ENCODE assay signal across 13 mouse cellular contexts in genomic region chr12:75615556-75615955, GRCm38 (mm10). TPM values are rescaled to one million over a fixed set of nuclear protein-coding genes. Genes with fewer than 3 reads are reported as not detected.
DNase-seq lines count a peak whose midpoint lies in the region; ATAC-seq lines count a peak whose summit lies in the region.
"Had no signal": no experiment of that assay in that cellular context is flagged by ENCODE, and none has a peak within 500 bp of the region (broad histone marks: within the 10 kb centered on the region; RNA-seq: fewer than 3 reads in every experiment).

No protein-coding gene starts in this region.

- H3K4me3 ChIP-seq in heart, embryonic 13.5 days = no peak overlapping the region
- no peak overlapping the region for H3K4me3 ChIP-seq in liver, embryonic 12.5 days
- H3K4me3 ChIP-seq in limb, embryonic 12.5 days (replicated peaks) = no peak overlapping the region
- no peak overlapping the region for H3K4me3 ChIP-seq in midbrain, embryonic 11.5 days (ENCODE audit: low read depth, low read length)

- WGBS in heart, embryonic 13.5 days = 56% methylated on average over 3 of the region's 3 CpGs
- 56% methylated on average over 3 of the region's 3 CpGs for WGBS in liver, embryonic 12.5 days (ENCODE audit: insufficient replicate concordance)
- WGBS in limb, embryonic 12.5 days = 62% methylated on average over 3 of the region's 3 CpGs
- 55% methylated on average over 3 of the region's 3 CpGs for WGBS in midbrain, embryonic 11.5 days

- DNase-seq in cerebellum, postnatal 14 days = peak; percentile 34 to 56
- no peak for DNase-seq in cerebellum, adult 9-10 months
- no peak for DNase-seq in heart, adult 18-20 months
- no peak for DNase-seq in liver
- no peak for DNase-seq in midbrain, embryonic 11.5 days (ENCODE audit: low spot score, missing footprints)
- DNase-seq: cerebellum, adult 11 months; gastrocnemius, postnatal 14 days; spleen, adult 18-20 months; thymus, adult 2 months had no signal

- no peak for ATAC-seq in heart, embryonic 13.5 days (ENCODE audit: extremely low read depth, insufficient number of reproducible peaks, low FRiP score, low TSS enrichment)
- no peak for ATAC-seq in liver, embryonic 12.5 days
- no peak for ATAC-seq in limb, embryonic 12.5 days (ENCODE audit: insufficient number of reproducible peaks, insufficient read depth, low FRiP score, low TSS enrichment, low read depth)
- ATAC-seq in midbrain, embryonic 11.5 days (ENCODE audit: low FRiP score) = no peak

- H3K27ac ChIP-seq in heart, embryonic 13.5 days (replicated peaks) = no peak overlapping the region
- no peak overlapping the region for H3K27ac ChIP-seq in liver, embryonic 12.5 days
- no peak overlapping the region for H3K27ac ChIP-seq in limb, embryonic 12.5 days
- H3K27ac ChIP-seq in midbrain, embryonic 11.5 days (ENCODE audit: low read depth, low read length) = no peak overlapping the region
- H3K27ac ChIP-seq: stomach, embryonic 15.5 days had no signal

- H3K4me2 ChIP-seq in heart, embryonic 13.5 days = peak overlapping the region; percentile 73; the same call in 1 of the 2 replicates
- peak overlapping the region; percentile 51; the same call in 1 of the 2 replicates for H3K4me2 ChIP-seq in liver, embryonic 12.5 days
- H3K4me2 ChIP-seq in limb, embryonic 12.5 days = peak overlapping the region; percentile 61
- H3K4me2 ChIP-seq in midbrain, embryonic 11.5 days = no peak overlapping the region

- 0 out of 2 replicates have a peak, but pooled peaks cover under 1% of the 10 kb centered on the region for H3K9me3 ChIP-seq in heart, embryonic 13.5 days
- no peaks in the 10 kb centered on the region for H3K9me3 ChIP-seq in liver, embryonic 12.5 days (replicated peaks)
- 0 out of 2 replicates have a peak, but pooled peaks cover 2% of the 10 kb centered on the region for H3K9me3 ChIP-seq in limb, embryonic 12.5 days
- H3K9me3 ChIP-seq in midbrain, embryonic 11.5 days (ENCODE audit: control insufficient read depth, low read length) = no peaks in the 10 kb centered on the region
- H3K9me3 ChIP-seq: stomach, embryonic 15.5 days had no signal

- no peaks in the 10 kb centered on the region for H3K36me3 ChIP-seq in heart, embryonic 13.5 days
- H3K36me3 ChIP-seq in liver, embryonic 12.5 days = no peaks in the 10 kb centered on the region
- H3K36me3 ChIP-seq in limb, embryonic 12.5 days = no peaks in the 10 kb centered on the region
- no peaks in the 10 kb centered on the region for H3K36me3 ChIP-seq in midbrain, embryonic 11.5 days (ENCODE audit: control insufficient read depth, insufficient read depth, low read length)
- H3K36me3 ChIP-seq: stomach, embryonic 15.5 days had no signal

- no peaks in the 10 kb centered on the region for H3K27me3 ChIP-seq in heart, embryonic 13.5 days (replicated peaks)
- peaks cover 22% of the 10 kb centered on the region for H3K27me3 ChIP-seq in liver, embryonic 12.5 days (replicated peaks)
- no peaks in the 10 kb centered on the region; the same call in 1 of the 2 replicates for H3K27me3 ChIP-seq in limb, embryonic 12.5 days
- H3K27me3 ChIP-seq in midbrain, embryonic 11.5 days (ENCODE audit: control insufficient read depth, insufficient read depth, low read length) = no peaks in the 10 kb centered on the region
- H3K27me3 ChIP-seq: stomach, embryonic 15.5 days had no signal

- H3K4me1 ChIP-seq in heart, embryonic 13.5 days = peaks cover 10% of the 10 kb centered on the region; the same call in 1 of the 2 replicates
- H3K4me1 ChIP-seq in liver, embryonic 12.5 days = peaks cover 6% of the 10 kb centered on the region; the same call in 1 of the 2 replicates
- peaks cover 7% of the 10 kb centered on the region; the same call in 1 of the 2 replicates for H3K4me1 ChIP-seq in limb, embryonic 12.5 days (replicated peaks)
- no peaks in the 10 kb centered on the region for H3K4me1 ChIP-seq in midbrain, embryonic 11.5 days (ENCODE audit: control insufficient read depth, insufficient read depth, low read length)
- H3K4me1 ChIP-seq: stomach, embryonic 15.5 days had no signal

- H3K9ac ChIP-seq in heart, embryonic 13.5 days = no peak overlapping the region
- H3K9ac ChIP-seq in liver, embryonic 12.5 days = no peak overlapping the region
- no peak overlapping the region for H3K9ac ChIP-seq in limb, embryonic 12.5 days (replicated peaks)
- no peak overlapping the region for H3K9ac ChIP-seq in midbrain, embryonic 11.5 days (ENCODE audit: low read length)
- H3K9ac ChIP-seq: stomach, embryonic 15.5 days had no signal

RNA-seq across cellular contexts. Expression of gene Ppp2r5e, which starts 19.5 kb away (rescaled TPM):
- 8.5 and 8.8 TPM in 2 replicates for polyA plus RNA-seq in heart, embryonic 13.5 days (2015; fragmentation: Nextera tagmentation; extraction: Ambion mirVana)
- 10 to 100 TPM; 30.9 to 32.2 TPM for total RNA-seq in heart, adult 18-20 months (2021)
- polyA plus RNA-seq in liver, embryonic 12.5 days (2016; fragmentation: Nextera tagmentation; extraction: Ambion mirVana) = 7.9 and 8.0 TPM in 2 replicates
- 18.8 and 19.7 TPM in 2 replicates for polyA plus RNA-seq in limb, embryonic 12.5 days (2016; fragmentation: Nextera tagmentation; extraction: Ambion mirVana)
- 22.3 and 24.7 TPM in 2 replicates for polyA plus RNA-seq in midbrain, embryonic 11.5 days (2014; fragmentation: Nextera tagmentation; extraction: Ambion mirVana)

RNA-seq across cellular contexts. Expression of gene Wdr89, which starts 53.8 kb away (rescaled TPM):
- 7.5 and 8.3 TPM in 2 replicates for polyA plus RNA-seq in heart, embryonic 13.5 days (2015; fragmentation: Nextera tagmentation; extraction: Ambion mirVana)
- total RNA-seq in heart, adult 18-20 months (2021) = 1 to 10 TPM; 3.0 to 3.1 TPM
- polyA plus RNA-seq in liver, embryonic 12.5 days (2016; fragmentation: Nextera tagmentation; extraction: Ambion mirVana) = 9.8 and 10.7 TPM in 2 replicates
- 13.7 and 14.0 TPM in 2 replicates for polyA plus RNA-seq in limb, embryonic 12.5 days (2016; fragmentation: Nextera tagmentation; extraction: Ambion mirVana)
- polyA plus RNA-seq in midbrain, embryonic 11.5 days (2014; fragmentation: Nextera tagmentation; extraction: Ambion mirVana) = 10.5 and 11.1 TPM in 2 replicates

Comparison
In these comparisons a context has a peak if more than half of its experiments do, and no peak if none do; other contexts are left out.
1. DNase-seq: peak in cerebellum, postnatal 14 days (2 of 2); none in cerebellum, adult 9-10 months (single experiment), heart, adult 18-20 months (0 of 2), liver (single experiment) and midbrain, embryonic 11.5 days (single experiment).